Comparison of ENCODE assay signal across 9 mouse cellular contexts in the genomic region with DNA sequence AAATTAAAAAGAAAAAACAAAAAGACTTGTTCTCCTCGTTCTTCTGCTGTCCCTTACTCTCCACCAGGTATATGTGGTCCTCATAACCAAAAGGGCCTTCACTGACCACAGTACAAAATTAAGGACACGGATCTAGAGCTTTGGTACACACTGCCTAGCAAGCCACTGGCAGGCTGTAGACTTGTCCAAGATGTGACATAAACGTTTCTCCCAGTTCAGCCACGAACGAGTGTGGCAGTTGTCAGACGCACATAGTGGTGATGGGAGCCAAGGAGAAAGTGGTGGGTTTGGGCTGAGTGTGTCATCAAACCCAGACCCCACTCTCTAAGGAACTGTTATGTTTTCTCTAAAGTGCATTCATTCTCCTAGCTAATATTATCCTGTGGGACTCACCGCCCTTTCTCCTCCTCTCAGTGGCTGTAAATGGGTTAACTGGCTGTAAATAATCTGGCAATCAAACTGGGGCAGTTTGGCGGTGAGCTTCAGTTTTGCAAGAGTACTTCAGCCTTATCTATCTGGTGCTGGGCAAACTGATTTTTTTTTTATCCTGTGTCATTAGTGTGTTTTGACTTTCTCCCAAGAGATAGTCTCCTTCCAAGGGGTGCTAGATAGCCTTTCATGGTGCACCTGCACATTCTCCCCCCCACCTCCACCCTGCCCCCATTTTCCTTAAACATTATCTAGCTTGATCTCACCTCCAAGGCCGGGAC. TPM values are rescaled to one million over a fixed set of nuclear protein-coding genes. Genes with fewer than 3 reads are reported as not detected.
DNase-seq lines count a peak whose midpoint lies in the region; ATAC-seq and TF ChIP-seq lines count a peak whose summit lies in the region.
"Had no signal": no experiment of that assay in that cellular context is flagged by ENCODE, and none has a peak within 500 bp of the region (broad histone marks: within the 10 kb centered on the region; RNA-seq: fewer than 3 reads in every experiment).

No protein-coding gene starts in this region.

- H3K9me3 ChIP-seq in kidney, postnatal 0 days (replicated peaks; ENCODE audit: low read length) = no peaks in the 10 kb centered on the region
- no peaks in the 10 kb centered on the region for H3K9me3 ChIP-seq in heart, embryonic 14.5 days (ENCODE audit: control insufficient read depth, low read length)
- no peaks in the 10 kb centered on the region for H3K9me3 ChIP-seq in liver, embryonic 16.5 days (replicated peaks; ENCODE audit: control insufficient read depth, low read length)
- H3K9me3 ChIP-seq in stomach, embryonic 16.5 days (replicated peaks; ENCODE audit: control insufficient read depth, low read length) = no peaks in the 10 kb centered on the region

- H3K9ac ChIP-seq in kidney, postnatal 0 days (ENCODE audit: low read depth, low read length) = 0 out of 2 replicates have a peak overlapping the region, but pooled peaks have one; percentile 10
- peak overlapping the region; percentile 58 for H3K9ac ChIP-seq in heart, embryonic 14.5 days (ENCODE audit: low read length)
- H3K9ac ChIP-seq in liver, embryonic 16.5 days (ENCODE audit: low read depth, low read length) = peak overlapping the region; percentile 57
- H3K9ac ChIP-seq in stomach, embryonic 16.5 days (ENCODE audit: low read length) = peak overlapping the region; percentile 91; the same call in 1 of the 2 replicates

- peak overlapping the region; percentile 92 for H3K4me3 ChIP-seq in kidney, postnatal 0 days (replicated peaks; ENCODE audit: low read depth, low read length)
- H3K4me3 ChIP-seq in brown adipose tissue, adult 24 weeks (ENCODE audit: insufficient read depth, low read depth, low read length) = peak overlapping the region; percentile 56
- H3K4me3 ChIP-seq in heart, embryonic 14.5 days (ENCODE audit: control insufficient read depth in 1 of 2, insufficient read depth in 1 of 2, low read depth in 1 of 2, low read length in 2 of 2) = peak overlapping the region; percentile 74 to 83
- H3K4me3 ChIP-seq in liver, embryonic 16.5 days (ENCODE audit: low read depth, low read length) = peak overlapping the region; percentile 95
- peak overlapping the region; percentile 79 for H3K4me3 ChIP-seq in stomach, embryonic 16.5 days (replicated peaks; ENCODE audit: low read length)

- ATAC-seq in kidney, postnatal 0 days (replicated peaks; ENCODE audit: low FRiP score, low read depth) = no peak
- 0 out of 2 replicates have a peak, but pooled peaks have one; percentile 2 for ATAC-seq in heart, embryonic 14.5 days (ENCODE audit: insufficient number of reproducible peaks, insufficient read depth, low FRiP score, low read depth)
- no peak for ATAC-seq in liver, embryonic 16.5 days (ENCODE audit: low read depth)
- no peak; the same call in 1 of the 2 replicates for ATAC-seq in stomach, embryonic 16.5 days (ENCODE audit: insufficient read depth, low FRiP score)

- TF ChIP-seq CTCF in kidney, postnatal 0 days (IDR thresholded peaks at IDR 0.05; ENCODE audit: low read depth) = no peak

- no peak for DNase-seq in kidney, postnatal 0 days (ENCODE audit: low spot score)
- no peak for DNase-seq in kidney, adult 11 months
- no peak for DNase-seq in right cerebral cortex, adult 2 months (ENCODE audit: low spot score in 2 of 2)
- no peak for DNase-seq in cerebellum, adult 18-20 months

- H3K27me3 ChIP-seq in kidney, postnatal 0 days (ENCODE audit: insufficient read depth, low read length) = no peaks in the 10 kb centered on the region
- H3K27me3 ChIP-seq in heart, embryonic 14.5 days (ENCODE audit: control insufficient read depth, insufficient read depth, low read length) = no peaks in the 10 kb centered on the region
- no peaks in the 10 kb centered on the region for H3K27me3 ChIP-seq in liver, embryonic 16.5 days (ENCODE audit: control insufficient read depth, insufficient read depth, low read depth, low read length)
- H3K27me3 ChIP-seq in stomach, embryonic 16.5 days (ENCODE audit: control insufficient read depth, insufficient read depth, low read length) = no peaks in the 10 kb centered on the region

- peaks cover 7% of the 10 kb centered on the region for H3K4me1 ChIP-seq in kidney, postnatal 0 days (replicated peaks; ENCODE audit: insufficient read depth, low read length)
- peaks cover 3% of the 10 kb centered on the region for H3K4me1 ChIP-seq in brown adipose tissue, adult 24 weeks (ENCODE audit: control insufficient read depth, insufficient read depth, insufficient read length, low read length)
- peaks cover 5 to 17% of the 10 kb centered on the region in 2 experiments for H3K4me1 ChIP-seq in heart, embryonic 14.5 days (ENCODE audit: control insufficient read depth in 2 of 2, insufficient read depth in 2 of 2, low read length in 2 of 2)
- peaks cover 35% of the 10 kb centered on the region for H3K4me1 ChIP-seq in liver, embryonic 16.5 days (ENCODE audit: control insufficient read depth, low read depth, low read length)
- H3K4me1 ChIP-seq in stomach, embryonic 16.5 days (ENCODE audit: control insufficient read depth, insufficient read depth, low read length) = peaks cover 12% of the 10 kb centered on the region

- H3K4me2 ChIP-seq in kidney, postnatal 0 days (ENCODE audit: low read length) = peak overlapping the region; percentile 54
- H3K4me2 ChIP-seq in heart, embryonic 14.5 days (ENCODE audit: low read length) = peak overlapping the region; percentile 69
- H3K4me2 ChIP-seq in liver, embryonic 16.5 days (ENCODE audit: low read depth, low read length) = peak overlapping the region; percentile 88
- H3K4me2 ChIP-seq in stomach, embryonic 16.5 days (ENCODE audit: low read depth, low read length) = peak overlapping the region; percentile 49

- WGBS in kidney, postnatal 0 days = 7% methylated on average over 9 of the region's 9 CpGs
- WGBS in heart, embryonic 14.5 days = 14% methylated on average over 9 of the region's 9 CpGs
- 5% methylated on average over 9 of the region's 9 CpGs for WGBS in liver, embryonic 16.5 days (ENCODE audit: insufficient replicate concordance)
- WGBS in stomach, embryonic 16.5 days = 11% methylated on average over 9 of the region's 9 CpGs

- H3K36me3 ChIP-seq in kidney, postnatal 0 days (ENCODE audit: insufficient read depth, low read length) = 0 out of 2 replicates have a peak, but pooled peaks cover 4% of the 10 kb centered on the region
- H3K36me3 ChIP-seq in heart, embryonic 14.5 days (ENCODE audit: control insufficient read depth, insufficient read depth, low read length) = peaks cover 15% of the 10 kb centered on the region
- peaks cover 12% of the 10 kb centered on the region for H3K36me3 ChIP-seq in liver, embryonic 16.5 days (ENCODE audit: control insufficient read depth, insufficient read depth)
- H3K36me3 ChIP-seq in stomach, embryonic 16.5 days (ENCODE audit: control insufficient read depth, insufficient read depth, low read length) = 0 out of 2 replicates have a peak, but pooled peaks cover 9% of the 10 kb centered on the region

- H3K27ac ChIP-seq in kidney, postnatal 0 days = peak overlapping the region; percentile 33; the same call in 1 of the 2 replicates
- H3K27ac ChIP-seq in brown adipose tissue, adult 24 weeks (replicated peaks; ENCODE audit: low read depth, low read length) = peak overlapping the region; percentile 70
- H3K27ac ChIP-seq in heart, embryonic 14.5 days (replicated peaks in 1 of 2; ENCODE audit: control insufficient read depth in 1 of 2, insufficient read depth in 1 of 2, low read depth in 2 of 2, low read length in 2 of 2) = peak overlapping the region; percentile 67 to 90
- peak overlapping the region; percentile 91 for H3K27ac ChIP-seq in liver, embryonic 16.5 days (ENCODE audit: low read length)
- H3K27ac ChIP-seq in stomach, embryonic 16.5 days (ENCODE audit: low read length) = peak overlapping the region; percentile 45

RNA-seq across cellular contexts. Expression of gene Gdf9, which starts 0.7 kb away (rescaled TPM):
- polyA plus RNA-seq in kidney, postnatal 0 days (2015; fragmentation: Nextera tagmentation; extraction: Ambion mirVana) = 0.57 and 1.0 TPM in 2 replicates
- polyA plus RNA-seq in brown adipose tissue, adult 24 weeks (2012; ENCODE audit: insufficient read depth, insufficient read length, missing spikeins) = not detected in 2 replicates
- polyA plus RNA-seq in heart, embryonic 14.5 days (2014; fragmentation: Nextera tagmentation; extraction: Ambion mirVana) = 1.4 and 1.7 TPM in 2 replicates
- polyA plus RNA-seq in liver, embryonic 16.5 days (2015; fragmentation: Nextera tagmentation; extraction: Ambion mirVana) = 0.41 and 0.43 TPM in 2 replicates
- 1.5 and 2.0 TPM in 2 replicates for polyA plus RNA-seq in stomach, embryonic 16.5 days (2015; fragmentation: Nextera tagmentation; extraction: Ambion mirVana)

RNA-seq across cellular contexts. Expression of gene Uqcrq, which starts 0.9 kb away (rescaled TPM):
- 1,154 and 1,231 TPM in 2 replicates for polyA plus RNA-seq in kidney, postnatal 0 days (2015; fragmentation: Nextera tagmentation; extraction: Ambion mirVana)
- polyA plus RNA-seq in brown adipose tissue, adult 24 weeks (2012; ENCODE audit: insufficient read depth, insufficient read length, missing spikeins) = 4,304 and 4,488 TPM in 2 replicates
- polyA plus RNA-seq in heart, embryonic 14.5 days (2014; fragmentation: Nextera tagmentation; extraction: Ambion mirVana) = 1,378 and 1,424 TPM in 2 replicates
- 513 and 549 TPM in 2 replicates for polyA plus RNA-seq in liver, embryonic 16.5 days (2015; fragmentation: Nextera tagmentation; extraction: Ambion mirVana)
- polyA plus RNA-seq in stomach, embryonic 16.5 days (2015; fragmentation: Nextera tagmentation; extraction: Ambion mirVana) = 588 and 617 TPM in 2 replicates

RNA-seq across cellular contexts. Expression of gene Leap2, which starts 8.5 kb away (rescaled TPM):
- 0.24 and 0.28 TPM in 2 replicates for polyA plus RNA-seq in kidney, postnatal 0 days (2015; fragmentation: Nextera tagmentation; extraction: Ambion mirVana)
- polyA plus RNA-seq in brown adipose tissue, adult 24 weeks (2012; ENCODE audit: insufficient read depth, insufficient read length, missing spikeins) = not detected in 2 replicates
- not detected in 2 replicates for polyA plus RNA-seq in heart, embryonic 14.5 days (2014; fragmentation: Nextera tagmentation; extraction: Ambion mirVana)
- 71.4 and 78.2 TPM in 2 replicates for polyA plus RNA-seq in liver, embryonic 16.5 days (2015; fragmentation: Nextera tagmentation; extraction: Ambion mirVana)
- polyA plus RNA-seq in stomach, embryonic 16.5 days (2015; fragmentation: Nextera tagmentation; extraction: Ambion mirVana) = 5.4 and 8.4 TPM in 2 replicates
- polyA plus RNA-seq: brain, embryonic 14.5 days had no signal

RNA-seq across cellular contexts. Expression of gene Gm10447, which starts 25.4 kb away (rescaled TPM):
- polyA plus RNA-seq in kidney, postnatal 0 days (2015; fragmentation: Nextera tagmentation; extraction: Ambion mirVana) = 0.08 and 0.14 TPM in 2 replicates
- not detected in 2 replicates for polyA plus RNA-seq in brown adipose tissue, adult 24 weeks (2012; ENCODE audit: insufficient read depth, insufficient read length, missing spikeins)
- 0.16 TPM in 1 of 2 replicates, not detected in the other for polyA plus RNA-seq in heart, embryonic 14.5 days (2014; fragmentation: Nextera tagmentation; extraction: Ambion mirVana)
- polyA plus RNA-seq in liver, embryonic 16.5 days (2015; fragmentation: Nextera tagmentation; extraction: Ambion mirVana) = 0.18 and 0.22 TPM in 2 replicates
- polyA plus RNA-seq in stomach, embryonic 16.5 days (2015; fragmentation: Nextera tagmentation; extraction: Ambion mirVana) = 0.10 TPM in 2 replicates
- polyA plus RNA-seq: brain, embryonic 14.5 days had no signal

RNA-seq across cellular contexts. Expression of gene Shroom1, which starts 25.5 kb away (rescaled TPM):
- 1.1 and 1.2 TPM in 2 replicates for polyA plus RNA-seq in kidney, postnatal 0 days (2015; fragmentation: Nextera tagmentation; extraction: Ambion mirVana)
- 2.1 and 4.7 TPM in 2 replicates for polyA plus RNA-seq in brown adipose tissue, adult 24 weeks (2012; ENCODE audit: insufficient read depth, insufficient read length, missing spikeins)
- polyA plus RNA-seq in heart, embryonic 14.5 days (2014; fragmentation: Nextera tagmentation; extraction: Ambion mirVana) = 2.3 and 2.5 TPM in 2 replicates
- 3.1 and 4.1 TPM in 2 replicates for polyA plus RNA-seq in liver, embryonic 16.5 days (2015; fragmentation: Nextera tagmentation; extraction: Ambion mirVana)
- polyA plus RNA-seq in stomach, embryonic 16.5 days (2015; fragmentation: Nextera tagmentation; extraction: Ambion mirVana) = 1.8 TPM in 2 replicates

Comparison
In these comparisons a context has a peak if more than half of its experiments do, and no peak if none do; other contexts are left out.
1. H3K27ac ChIP-seq: peak in every context shown above with its lines; median percentile 91 in liver, embryonic 16.5 days; 78 in heart, embryonic 14.5 days; 70 in brown adipose tissue, adult 24 weeks; 45 in stomach, embryonic 16.5 days; 33 in kidney, postnatal 0 days.
2. H3K9ac ChIP-seq: peak in every context shown above with its lines; median percentile 91 in stomach, embryonic 16.5 days; 58 in heart, embryonic 14.5 days; 57 in liver, embryonic 16.5 days; 10 in kidney, postnatal 0 days.